Mouse (Mus musculus) midbrain, postnatal 0 days (tissue): ENCODE measurements around the gene Pax7. TPM values are rescaled to one million over a fixed set of nuclear protein-coding genes. Genes with fewer than 3 reads are reported as not detected.
A peak's percentile ranks its signal among the peaks of the same experiment; 100 is the strongest.

Experiments used
- ATAC-seq: fragments of 200-750 bp; cut with Nextera tagmentation; 2 replicates; pipeline ENCODE4 v1.8.0; 2017; ENCODE audit warnings: moderate number of reproducible peaks, mild to moderate bottlenecking, moderate TSS enrichment, moderate library complexity; ENCODE audit not compliant: low FRiP score
- DNase-seq: peaks from one replicate; pipeline ENCODE4 v3.0.0-alpha.2; 2015; ENCODE audit warnings: low spot score
- H3K27ac ChIP-seq: fragments of 300-500 bp; sonication (generic); 2 replicates; pipeline ENCODE4 v1.5.1; 2014; ENCODE audit warnings: low read depth, mild to moderate bottlenecking, low read length, mixed read lengths
- H3K27me3 ChIP-seq: fragments of 300-500 bp; sonication (generic); 2 replicates; pipeline ENCODE4 v1.6.1; 2014; ENCODE audit warnings: low read length, control low read depth, mixed read lengths; ENCODE audit not compliant: insufficient read depth
- H3K36me3 ChIP-seq: fragments of 300-500 bp; sonication (generic); 2 replicates; pipeline ENCODE4 v1.6.1; 2014; ENCODE audit warnings: low read length, control low read depth, mixed read lengths; ENCODE audit not compliant: insufficient read depth
- H3K4me1 ChIP-seq: fragments of 300-500 bp; sonication (generic); 2 replicates; pipeline ENCODE4 v1.6.1; 2014; ENCODE audit warnings: mild to moderate bottlenecking, control low read depth, antibody characterized with exemption, low read length, mixed read lengths; ENCODE audit not compliant: insufficient read depth
- H3K4me2 ChIP-seq: fragments of 300-500 bp; sonication (generic); 2 replicates; pipeline ENCODE4 v1.6.1; 2014; ENCODE audit warnings: low read depth, mild to moderate bottlenecking, low read length, mixed read lengths; ENCODE audit not compliant: poor library complexity, severe bottlenecking
- H3K4me3 ChIP-seq: fragments of 300-500 bp; sonication (generic); 2 replicates; pipeline ENCODE4 v1.5.1; 2014; ENCODE audit warnings: low read depth, mild to moderate bottlenecking, low read length, moderate library complexity
- H3K9ac ChIP-seq: fragments of 300-500 bp; sonication (generic); replicated peaks from 2 replicates; pipeline ENCODE4 v1.6.1; 2014; ENCODE audit warnings: mild to moderate bottlenecking, low read length, moderate library complexity, mixed read lengths; ENCODE audit not compliant: poor library complexity, severe bottlenecking
- H3K9me3 ChIP-seq: fragments of 300-500 bp; sonication (generic); 2 replicates; pipeline ENCODE4 v1.6.1; 2016; ENCODE audit warnings: low read length, control low read depth
- CTCF ChIP-seq: IDR thresholded peaks from 2 replicates; pipeline ENCODE4 v1.5.1; 2016; ENCODE audit warnings: antibody characterized with exemption, mild to moderate bottlenecking
- WGBS: fragments of 180-500 bp; shearing (Covaris S2); extraction: QIAGEN DNeasy Blood & Tissue Kit; methylation state at CpG from one replicate; pipeline ENCODE4 v1.1.7; 2014; 5-methylcytosine and 5-hydroxymethylcytosine counted together
- polyA plus RNA-seq: library from polyadenylated mRNA; unstranded; fragments of >200 nt; fragmentation: Nextera tagmentation; extraction: Ambion mirVana; gene quantifications from 2 replicates; pipeline ENCODE4 v1.2.1, GENCODE M21; 2015
- total RNA-seq: library from RNA; depleted of rRNA; stranded (reverse); fragments of >200 nt; gene quantifications from 2 replicates; pipeline ENCODE4 v1.2.3, GENCODE M21; 2014

The Pax7 gene
- total and polyA plus RNA-seq, 2 experiments from 2014 or later, result 3.0 to 34.9 TPM

GRCm38 (mm10) chr4:139746177-139746576 lies 87.2 kb downstream of the Pax7 start:
- Histone ChIP-seq H3K4me1 (no peaks in the 10 kb centered on the region), H3K4me2 (no peak overlapping the region), H3K27me3 (no peaks in the 10 kb centered on the region), H3K4me3 (no peak overlapping the region), H3K9me3 (no peaks in the 10 kb centered on the region), H3K27ac (no peak overlapping the region), H3K36me3 (no peaks in the 10 kb centered on the region), H3K9ac (no peak overlapping the region)
- ATAC-seq, result no peak
- no peak for DNase-seq
- TF ChIP-seq CTCF, result no peak
- 66% methylated on average over 12 of the region's 12 CpGs for WGBS

DNA sequence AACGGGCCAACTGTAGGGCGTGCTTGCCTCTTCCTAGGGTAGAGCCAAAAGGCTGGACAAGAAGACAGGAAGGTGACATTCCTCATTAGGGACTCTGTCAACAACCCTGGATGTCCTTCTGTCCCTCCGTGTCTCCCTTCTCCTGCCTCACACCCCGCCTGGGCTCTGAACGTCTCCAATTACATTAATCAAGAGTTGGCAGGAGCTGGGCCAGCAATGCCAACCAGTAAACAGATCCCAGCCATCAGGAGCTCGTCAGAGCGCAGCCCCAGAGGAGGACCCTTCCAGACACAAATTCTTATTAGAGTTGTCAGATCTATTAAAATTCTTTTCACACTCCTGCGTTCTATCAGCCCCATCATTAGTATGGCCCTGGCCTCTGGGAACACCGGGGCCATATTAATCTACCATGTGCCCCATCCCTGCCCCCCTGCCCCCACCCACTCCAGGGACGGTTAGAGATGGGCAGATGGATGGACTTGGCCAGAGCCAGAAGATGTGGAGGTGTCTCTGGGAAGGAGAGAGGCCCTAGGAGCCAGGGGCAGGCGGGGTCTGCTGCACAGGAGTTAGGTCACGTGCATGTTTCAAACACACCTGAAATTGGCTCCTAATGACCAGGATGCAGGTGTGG lies 88.4 kb downstream of the Pax7 start:
- no peak overlapping the region for H3K9ac ChIP-seq
- DNase-seq, result peak; percentile 51
- H3K27ac ChIP-seq, result no peak overlapping the region
- H3K4me1 ChIP-seq, result no peaks in the 10 kb centered on the region
- 64% methylated on average over 12 of the region's 12 CpGs for WGBS
- no peaks in the 10 kb centered on the region for H3K27me3 ChIP-seq
- no peak overlapping the region for H3K4me2 ChIP-seq
- no peak for ATAC-seq
- no peak overlapping the region for H3K4me3 ChIP-seq
- no peaks in the 10 kb centered on the region for H3K9me3 ChIP-seq
- no peaks in the 10 kb centered on the region for H3K36me3 ChIP-seq
- no peak for TF ChIP-seq CTCF

DNA sequence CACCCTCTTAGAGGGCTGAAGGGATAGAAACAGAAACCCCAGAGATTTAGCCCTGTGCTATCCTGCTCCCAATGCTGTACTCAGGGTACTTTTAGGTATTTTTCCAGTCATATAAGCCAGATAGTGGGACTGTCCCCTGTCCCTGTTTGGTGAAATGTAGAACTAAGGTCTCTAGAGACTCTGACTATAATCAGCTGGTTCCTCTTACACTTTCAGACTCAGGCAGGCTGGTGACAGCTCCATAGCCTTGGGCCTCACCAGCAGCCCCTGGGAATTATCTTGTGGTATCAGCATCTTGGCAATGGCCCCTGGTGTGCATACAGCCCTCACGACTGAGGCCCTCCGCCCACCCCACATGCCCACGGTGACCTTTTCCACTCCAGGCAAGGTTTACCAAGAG lies 89.7 kb downstream of the Pax7 start:
- Histone ChIP-seq H3K9ac (no peak overlapping the region), H3K27me3 (no peaks in the 10 kb centered on the region), H3K4me3 (no peak overlapping the region), H3K4me2 (no peak overlapping the region), H3K9me3 (no peaks in the 10 kb centered on the region), H3K36me3 (no peaks in the 10 kb centered on the region), H3K27ac (no peak overlapping the region), H3K4me1 (no peaks in the 10 kb centered on the region)
- DNase-seq (no peak), ATAC-seq (no peak)
- TF ChIP-seq CTCF, result no peak
- WGBS, result 84% methylated on average over 3 of the region's 3 CpGs

DNA sequence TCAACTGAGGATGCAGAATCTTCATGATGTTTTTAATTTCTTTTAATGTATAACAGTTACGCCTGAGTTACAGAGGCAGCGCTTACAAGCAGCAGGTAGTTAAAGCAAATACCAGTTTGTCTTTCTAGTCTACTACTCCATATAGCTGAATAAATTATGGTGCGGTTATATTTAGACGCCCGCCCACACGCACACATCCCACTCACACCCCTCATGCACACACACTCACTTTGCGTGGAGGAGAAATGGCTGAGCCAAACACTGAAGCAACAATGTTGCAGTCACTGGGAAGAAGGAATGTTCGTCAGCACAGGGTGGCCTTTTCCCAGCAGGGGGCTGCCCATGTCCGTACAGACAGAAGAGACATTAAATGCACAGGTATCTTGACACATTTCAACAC lies 96.3 kb downstream of the Pax7 start:
- 92% methylated on average over 9 of the region's 9 CpGs for WGBS
- DNase-seq (no peak), ATAC-seq (no peak)
- Histone ChIP-seq H3K9ac (no peak overlapping the region), H3K4me3 (no peak overlapping the region), H3K36me3 (no peaks in the 10 kb centered on the region), H3K4me2 (no peak overlapping the region), H3K27ac (no peak overlapping the region), H3K4me1 (no peaks in the 10 kb centered on the region), H3K9me3 (no peaks in the 10 kb centered on the region), H3K27me3 (no peaks in the 10 kb centered on the region)
- TF ChIP-seq CTCF, result no peak

GRCm38 (mm10) chr4:139727101-139727500 lies 106.2 kb downstream of the Pax7 start:
- TF ChIP-seq CTCF, result peak; percentile 23; the same call in 1 of the 2 replicates
- no peak overlapping the region for H3K4me3 ChIP-seq
- DNase-seq, result no peak
- WGBS, result 63% methylated on average over 2 of the region's 2 CpGs
- H3K4me2 ChIP-seq, result no peak overlapping the region
- ATAC-seq, result no peak
- H3K9me3 ChIP-seq, result no peaks in the 10 kb centered on the region
- H3K27me3 ChIP-seq, result no peaks in the 10 kb centered on the region
- no peak overlapping the region for H3K27ac ChIP-seq
- no peaks in the 10 kb centered on the region for H3K4me1 ChIP-seq
- no peak overlapping the region for H3K9ac ChIP-seq
- H3K36me3 ChIP-seq, result no peaks in the 10 kb centered on the region

DNA sequence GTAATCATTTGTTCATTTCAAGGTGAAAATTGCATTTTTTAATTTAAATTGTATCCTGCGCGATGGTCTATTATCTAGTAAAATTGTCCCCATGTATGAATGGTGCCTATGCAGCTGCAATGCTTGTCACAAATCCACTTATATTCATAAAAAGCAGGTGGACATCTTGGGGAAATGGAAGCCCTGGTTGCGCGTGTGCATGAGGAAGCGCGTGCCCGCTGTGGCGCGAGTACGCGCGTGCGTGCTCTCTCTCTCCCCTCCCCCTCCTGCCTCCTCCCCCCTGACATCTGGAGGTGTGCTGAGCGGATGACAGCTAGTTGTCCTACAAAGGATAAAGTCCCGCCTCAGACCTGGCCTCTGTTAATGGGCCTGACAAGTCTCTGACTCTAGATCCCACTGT lies 107.9 kb downstream of the Pax7 start:
- no peak overlapping the region for H3K4me3 ChIP-seq

More for the DNA sequence above, 107.9 kb downstream of the Pax7 start:
- Histone ChIP-seq H3K27me3 (no peaks in the 10 kb centered on the region), H3K9me3 (no peaks in the 10 kb centered on the region), H3K36me3 (no peaks in the 10 kb centered on the region), H3K9ac (no peak overlapping the region), H3K4me1 (no peaks in the 10 kb centered on the region), H3K4me2 (no peak overlapping the region), H3K27ac (no peak overlapping the region)
- no peak for TF ChIP-seq CTCF
- DNase-seq (no peak), ATAC-seq (no peak)
- WGBS, result 62% methylated on average over 15 of the region's 15 CpGs
